Mouse (Mus musculus): Measurements from ENCODE around the gene Gpa33.
A peak's percentile ranks its signal among the peaks of the same experiment; 100 is the strongest.

The Gpa33 gene

DNA sequence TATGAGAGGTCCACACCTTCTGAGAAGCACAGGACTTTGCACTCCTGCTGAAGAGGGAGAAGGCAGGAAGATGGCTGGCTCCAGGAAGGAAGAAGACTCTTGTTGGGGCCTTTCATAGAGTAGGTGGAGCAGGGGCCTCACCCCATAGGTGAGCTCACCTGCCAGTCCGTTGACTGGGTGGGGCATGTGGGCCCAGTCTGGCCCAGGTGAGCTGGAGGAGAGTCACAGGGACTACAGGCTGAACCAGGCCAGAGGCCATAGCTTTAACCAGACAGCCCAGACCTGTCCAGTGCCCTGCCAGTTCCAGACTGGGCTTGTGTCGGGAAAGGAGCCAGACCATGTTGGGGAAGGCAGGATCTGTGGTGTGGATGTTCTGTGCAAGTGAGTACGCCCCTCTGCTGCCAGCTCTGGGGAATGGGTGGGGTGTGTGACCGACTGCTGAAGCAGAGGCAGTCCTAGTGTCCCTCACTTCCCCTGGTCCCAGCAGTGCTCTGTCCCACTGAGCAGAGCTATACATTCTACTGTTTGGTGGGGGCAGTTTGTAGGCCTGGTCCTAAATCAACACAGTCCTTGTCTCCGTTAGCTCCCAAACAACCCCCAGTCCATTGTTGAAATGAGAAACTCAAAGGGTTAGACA, at the start of gene Gpa33:
Gpa33 (plus strand) TSS at position 15 of the 637 bp plus-strand sequence.
- no peak for DNase-seq (ENCODE audit: low read depth, low spot score)

DNA sequence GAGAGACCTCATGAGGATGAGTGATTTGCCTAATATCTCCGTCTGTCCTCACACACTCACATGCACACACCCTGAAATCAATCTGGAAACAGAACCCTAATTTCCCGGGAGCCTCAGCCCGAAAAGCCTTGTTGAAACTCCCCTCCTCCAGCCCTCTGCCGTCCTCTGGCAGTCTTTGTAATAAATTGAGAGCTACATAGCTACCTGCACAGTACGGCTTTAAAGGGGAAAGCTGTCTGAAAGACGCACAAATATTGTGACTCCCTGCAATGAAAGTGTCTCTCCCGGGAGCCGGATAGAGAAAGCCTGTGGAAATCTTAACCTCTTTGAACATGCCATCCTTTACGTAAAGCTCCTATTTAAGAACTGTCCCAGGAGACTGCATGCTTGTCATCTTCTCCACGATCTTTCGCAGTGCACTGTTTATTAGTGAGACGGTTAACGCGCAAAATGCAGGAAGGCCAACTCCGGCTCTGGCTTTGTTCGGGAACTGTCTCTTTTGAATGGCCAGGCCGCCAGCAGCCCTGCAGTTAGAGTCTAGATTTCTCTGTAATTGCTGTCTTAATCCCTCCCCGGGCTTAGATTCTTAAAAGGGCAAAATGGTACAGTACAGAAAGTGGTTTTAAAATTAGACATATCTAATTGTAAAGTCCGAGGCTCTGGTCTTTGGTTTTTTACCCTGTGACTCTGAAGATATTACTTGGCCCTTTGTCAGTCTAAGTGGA, 41.4 kb upstream of the Gpa33 start:
- DNase-seq (ENCODE audit: low read depth, low spot score): no peak

DNA sequence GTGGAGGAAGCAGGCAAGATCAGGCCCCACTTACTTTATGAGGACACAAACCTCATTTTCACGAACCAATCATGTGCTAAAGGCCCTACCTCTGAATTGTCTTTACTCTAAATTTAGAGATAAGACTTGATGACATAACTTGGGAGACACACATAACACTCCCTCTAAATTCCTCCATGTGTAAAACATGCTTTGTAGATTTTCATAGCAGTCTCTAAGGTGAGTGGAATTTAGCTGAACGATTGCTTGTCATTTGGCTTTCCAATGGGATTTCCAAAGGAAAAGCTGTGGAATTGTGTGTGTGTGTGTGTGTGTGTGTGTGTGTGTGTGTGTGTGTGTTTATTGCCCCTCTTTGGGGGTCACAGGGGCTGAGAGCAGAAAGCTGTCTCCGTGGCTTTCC, 40.7 kb upstream of the Gpa33 start:
- DNase-seq (ENCODE audit: low read depth, low spot score): no peak

DNA sequence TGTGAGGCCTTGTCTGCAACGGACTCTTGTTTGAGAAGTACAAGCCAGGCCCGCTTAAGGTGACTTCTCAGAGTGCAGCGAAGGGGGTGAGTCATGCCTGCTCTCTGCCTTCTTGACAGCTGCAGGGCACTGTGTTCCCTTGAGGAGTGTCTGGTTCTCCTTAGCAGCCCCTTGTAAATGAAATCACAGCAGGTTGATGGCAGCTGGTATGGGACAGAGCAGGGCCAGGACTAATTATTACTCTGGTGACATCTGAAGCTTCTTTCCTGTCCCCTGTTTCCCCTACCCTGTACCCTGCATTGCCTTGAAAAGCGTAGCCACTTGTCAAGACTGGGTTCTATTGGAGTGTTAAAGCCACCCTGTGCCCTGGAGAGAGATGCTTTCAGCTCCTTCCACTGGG, 40.3 kb upstream of the Gpa33 start:
- no peak for DNase-seq (ENCODE audit: low read depth, low spot score)

DNA sequence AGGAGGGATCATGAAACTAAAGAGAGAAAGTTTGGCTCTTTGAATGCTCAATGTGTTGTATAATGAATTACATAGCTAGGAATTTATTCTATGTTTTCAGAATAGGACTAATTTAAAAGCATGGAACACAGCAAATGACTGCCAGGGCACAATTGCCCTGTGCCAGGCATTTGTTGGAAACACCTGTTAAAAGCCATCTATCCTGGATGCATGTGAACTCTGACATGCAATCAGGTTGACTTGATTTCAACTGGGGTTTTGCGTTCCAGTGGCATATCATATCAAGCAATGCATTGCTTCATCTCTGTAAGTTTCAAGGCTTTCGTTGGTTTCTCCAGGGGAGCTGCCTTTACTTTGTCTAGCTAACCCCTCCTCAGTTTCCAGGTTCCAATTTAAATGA, 39.7 kb upstream of the Gpa33 start:
- no peak for DNase-seq (ENCODE audit: low read depth, low spot score)

DNA sequence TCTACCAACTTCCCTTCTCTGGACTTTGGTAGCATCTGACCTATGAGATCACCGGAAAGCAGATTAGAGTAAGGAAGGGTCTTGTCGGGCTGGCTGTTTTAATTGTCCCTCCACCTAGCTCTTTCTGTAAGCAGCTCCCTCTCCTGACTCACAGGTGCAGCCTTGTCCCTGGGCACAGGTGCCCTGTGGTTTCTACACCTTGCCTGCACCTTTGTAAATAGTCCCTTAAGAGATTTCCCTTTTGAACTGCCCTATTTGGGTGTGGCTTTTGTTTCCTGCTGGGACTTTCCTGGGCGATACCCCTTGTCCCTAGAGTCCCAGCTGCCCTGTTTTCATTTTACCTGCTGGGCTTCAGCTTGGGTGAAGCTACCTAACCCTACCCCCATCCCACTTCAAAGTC, 35.6 kb upstream of the Gpa33 start:
- DNase-seq (ENCODE audit: low read depth, low spot score): no peak

DNA sequence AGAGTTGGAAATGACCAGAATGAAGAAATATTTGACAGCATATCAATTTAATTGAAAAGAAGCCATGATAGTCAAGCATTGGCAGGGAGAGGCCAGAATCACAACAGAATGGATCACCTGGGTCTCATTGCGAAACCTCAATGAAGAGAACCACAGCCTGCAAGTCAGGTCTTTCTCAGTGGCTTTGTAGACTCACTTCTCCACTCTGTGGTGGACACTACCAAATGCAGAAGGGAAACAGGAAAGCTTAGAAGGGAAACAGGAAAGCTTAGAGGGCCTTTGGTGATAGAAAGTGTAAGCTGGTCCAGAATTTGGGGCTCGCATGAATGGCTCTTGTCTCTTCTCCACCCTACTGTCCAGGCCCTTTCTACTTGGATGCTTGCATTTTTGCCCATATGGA, 31.9 kb upstream of the Gpa33 start:
- DNase-seq (ENCODE audit: low read depth, low spot score): no peak

DNA sequence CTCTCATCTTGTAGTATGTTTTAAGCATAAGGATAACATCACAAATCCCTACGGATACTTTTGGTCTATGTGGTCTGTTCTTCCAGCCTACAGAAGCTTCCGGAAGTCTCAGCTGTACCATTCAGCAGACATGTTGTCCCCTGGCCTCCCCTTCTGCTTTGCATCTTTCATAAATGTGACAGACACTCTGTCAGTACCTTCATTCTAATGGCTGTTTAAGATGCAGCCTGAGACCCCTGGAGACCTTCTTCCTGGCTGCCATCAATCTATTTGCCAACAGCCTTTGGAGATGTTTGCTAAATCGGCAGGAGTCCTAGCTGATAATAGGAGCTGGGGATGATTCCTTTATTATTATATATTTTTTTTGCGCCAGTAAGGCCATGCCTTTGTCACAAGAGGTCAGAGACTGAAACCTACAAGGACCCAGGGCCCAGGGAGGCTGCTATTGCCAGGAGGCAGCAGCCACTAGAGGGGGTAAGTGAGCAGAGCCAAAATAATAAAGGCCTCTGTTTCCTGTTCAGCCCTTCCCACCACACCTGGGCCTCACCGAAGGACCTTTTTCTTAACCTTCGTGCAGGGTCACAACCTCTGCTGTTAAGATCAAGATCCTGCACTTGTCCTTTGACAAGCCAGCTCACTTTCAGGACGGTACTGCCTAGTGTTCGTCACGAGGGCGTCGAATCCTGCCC, 27.0 kb upstream of the Gpa33 start:
- DNase-seq (ENCODE audit: low read depth, low spot score): no peak

DNA sequence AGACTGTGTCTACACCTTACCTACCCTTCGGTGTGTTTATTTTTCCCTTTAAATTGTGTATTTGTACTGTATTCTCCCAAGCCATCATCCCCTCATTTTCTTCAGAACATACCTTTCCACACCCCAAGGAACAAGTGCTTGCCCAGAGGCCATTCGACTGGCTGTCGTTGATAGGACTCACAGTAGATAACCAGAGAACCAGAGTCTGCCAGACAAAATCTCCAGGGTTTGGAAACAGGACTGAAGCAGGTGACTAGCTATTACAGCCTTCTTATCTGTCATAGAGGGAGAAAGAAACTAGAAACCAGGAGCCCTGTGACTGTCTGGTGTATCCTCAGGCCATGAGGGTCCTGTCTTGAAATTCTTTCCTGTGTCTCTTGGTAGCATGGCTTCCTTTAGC, 25.2 kb upstream of the Gpa33 start:
- DNase-seq (ENCODE audit: low read depth, low spot score): no peak

DNA sequence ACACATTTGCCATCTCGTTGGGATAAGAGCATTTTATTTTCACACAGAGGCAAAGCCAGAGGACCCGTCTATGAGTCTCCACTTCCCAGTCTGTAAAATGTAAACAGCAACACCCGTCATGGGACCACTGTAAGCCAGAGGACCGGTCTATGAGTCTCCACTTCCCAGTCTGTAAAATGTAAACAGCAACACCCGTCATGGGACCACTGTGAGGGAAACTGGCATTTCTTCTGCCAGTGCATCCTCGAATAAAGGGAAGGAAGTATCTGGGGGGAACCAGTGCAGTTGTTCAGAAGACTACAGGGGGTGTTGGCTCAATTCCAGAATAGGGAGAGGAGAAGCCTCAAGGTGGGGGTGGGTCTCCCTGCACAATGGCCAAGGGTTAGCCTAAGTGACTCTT, 24.6 kb upstream of the Gpa33 start:
- peak; percentile 12 for DNase-seq (ENCODE audit: low read depth, low spot score)

DNA sequence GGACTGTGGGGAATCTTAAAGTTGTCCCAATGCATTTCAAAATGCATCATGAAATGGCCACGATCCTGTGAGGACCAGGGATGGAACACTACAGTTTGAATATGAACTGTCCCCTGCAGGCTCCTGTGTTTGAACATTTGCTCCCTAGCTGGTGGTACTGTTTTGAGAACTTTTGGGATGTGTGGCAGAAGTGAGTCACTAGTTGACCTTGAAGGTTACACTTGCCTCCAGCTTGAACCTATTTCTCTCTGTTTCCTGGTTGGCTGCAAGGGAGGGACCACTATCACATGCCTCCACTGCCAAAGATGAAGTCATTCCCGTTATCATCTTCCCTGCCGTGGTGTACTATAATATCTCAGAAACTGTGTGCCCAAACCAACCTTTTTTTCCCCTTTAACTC, 15.1 kb upstream of the Gpa33 start:
- DNase-seq (ENCODE audit: low read depth, low spot score): no peak

DNA sequence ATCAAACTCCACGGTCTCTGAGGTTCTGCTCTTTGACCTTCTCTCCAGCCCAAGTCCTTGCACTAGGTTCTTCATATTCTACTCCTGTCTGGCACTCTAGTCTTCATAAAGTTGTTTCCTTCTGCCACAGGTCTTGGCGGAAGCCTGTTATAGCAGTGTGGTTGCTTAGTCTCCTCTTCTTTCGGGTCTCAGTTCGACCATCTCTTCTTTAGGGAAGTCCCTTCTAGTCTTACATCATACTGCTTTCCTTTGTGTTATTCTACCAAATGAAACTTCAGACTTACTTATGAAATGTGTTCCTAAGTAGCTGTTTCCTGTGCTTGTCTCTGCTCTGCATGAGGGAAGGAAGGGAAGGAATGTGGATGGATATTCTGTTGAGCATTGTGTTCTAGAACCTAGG, 14.3 kb upstream of the Gpa33 start:
- no peak for DNase-seq (ENCODE audit: low read depth, low spot score)

DNA sequence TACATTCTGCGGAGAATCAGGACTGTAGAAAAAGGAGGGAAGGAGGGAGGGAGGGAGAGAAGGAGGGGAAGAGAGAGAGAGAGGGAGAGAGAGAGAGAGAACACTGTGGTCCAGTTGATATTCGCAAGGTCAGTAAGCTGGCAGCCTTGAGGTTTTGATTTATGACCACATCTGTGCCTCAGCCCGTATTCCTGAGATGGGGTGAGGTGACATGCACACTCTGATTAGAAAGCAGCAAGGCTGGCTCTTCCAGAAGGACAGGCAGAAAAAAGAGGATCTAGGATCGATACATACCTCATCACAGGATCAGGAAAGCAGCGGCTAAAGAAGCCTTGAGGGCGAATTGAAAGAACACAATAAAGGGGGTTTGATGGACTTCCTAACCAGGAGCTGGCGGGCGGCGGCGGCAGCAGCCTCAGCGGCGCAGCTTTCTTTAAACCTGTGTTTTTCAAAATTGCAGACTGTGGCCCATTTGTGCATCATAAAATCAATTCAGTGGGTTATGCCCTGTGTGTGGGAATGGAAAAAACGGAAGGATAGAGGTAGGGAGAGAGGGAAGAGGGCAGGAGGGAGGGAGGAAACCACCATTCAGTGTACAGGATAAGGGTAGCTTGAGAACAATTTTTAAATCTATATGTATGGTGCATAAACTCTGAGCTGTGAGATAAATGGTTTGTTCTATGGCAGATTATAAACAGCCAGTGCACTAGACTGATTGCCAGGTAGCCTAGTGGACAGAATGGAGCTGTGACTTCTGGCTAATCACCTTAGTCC, 12.0 kb upstream of the Gpa33 start:
- DNase-seq (ENCODE audit: low read depth, low spot score): no peak

DNA sequence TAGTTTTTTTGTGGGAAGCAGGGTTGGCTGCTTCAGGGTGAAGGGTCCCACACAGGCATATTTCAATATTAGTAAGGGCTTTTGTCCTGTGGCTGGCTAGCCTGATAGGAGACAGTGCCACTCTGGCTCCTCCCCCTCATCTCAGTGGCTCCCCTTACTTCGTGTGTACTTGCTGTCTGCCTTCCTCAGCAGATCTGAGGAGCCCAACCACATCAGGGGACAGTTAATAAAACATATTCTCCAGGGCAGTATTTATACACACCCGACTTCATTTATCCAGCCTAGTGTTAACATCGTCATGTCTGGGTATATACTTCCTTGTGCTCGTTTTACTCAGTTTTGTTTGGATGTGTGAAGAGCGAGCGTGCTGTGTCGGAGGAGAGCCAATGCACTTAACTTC, 7.9 kb upstream of the Gpa33 start:
- DNase-seq (ENCODE audit: low read depth, low spot score): no peak

DNA sequence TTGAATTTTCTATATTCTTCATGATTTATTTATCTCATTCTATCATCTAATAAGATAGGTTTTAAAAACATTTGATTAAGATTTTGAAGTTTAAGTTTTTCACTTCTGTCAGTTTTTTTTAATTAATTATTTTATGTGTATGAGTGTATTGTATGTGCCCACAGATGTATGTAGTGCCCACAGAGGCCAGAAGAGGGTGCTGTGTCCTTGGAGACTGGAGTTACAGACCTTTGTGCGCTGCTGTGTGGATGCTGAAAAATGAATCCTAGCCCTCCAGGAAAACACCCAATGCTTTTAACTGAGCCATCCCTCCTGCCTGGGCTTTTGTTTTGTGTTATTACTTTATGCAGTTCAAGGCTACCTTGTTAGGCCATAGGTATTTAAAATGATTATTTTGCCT, 7.0 kb upstream of the Gpa33 start:
- no peak for DNase-seq (ENCODE audit: low read depth, low spot score)

DNA sequence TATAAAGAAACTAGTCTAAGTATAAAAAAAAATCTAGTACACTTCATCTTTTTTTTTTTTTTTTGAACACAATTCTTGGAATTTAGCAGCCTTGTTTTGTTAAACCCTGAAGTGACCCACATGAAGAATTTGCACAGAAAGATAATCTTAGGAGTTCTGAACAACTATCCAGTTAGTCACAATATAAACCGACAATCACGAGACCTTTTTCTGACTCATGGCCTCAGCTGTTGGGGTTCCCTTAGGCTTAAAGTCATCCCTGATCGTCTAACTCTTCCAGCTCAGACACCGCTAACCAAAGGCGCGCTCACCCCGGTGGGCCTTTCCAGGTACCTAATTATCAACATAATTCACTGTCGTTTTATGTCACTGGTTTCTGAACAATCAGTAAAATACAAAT, 6.3 kb upstream of the Gpa33 start:
- DNase-seq (ENCODE audit: low read depth, low spot score): no peak

DNA sequence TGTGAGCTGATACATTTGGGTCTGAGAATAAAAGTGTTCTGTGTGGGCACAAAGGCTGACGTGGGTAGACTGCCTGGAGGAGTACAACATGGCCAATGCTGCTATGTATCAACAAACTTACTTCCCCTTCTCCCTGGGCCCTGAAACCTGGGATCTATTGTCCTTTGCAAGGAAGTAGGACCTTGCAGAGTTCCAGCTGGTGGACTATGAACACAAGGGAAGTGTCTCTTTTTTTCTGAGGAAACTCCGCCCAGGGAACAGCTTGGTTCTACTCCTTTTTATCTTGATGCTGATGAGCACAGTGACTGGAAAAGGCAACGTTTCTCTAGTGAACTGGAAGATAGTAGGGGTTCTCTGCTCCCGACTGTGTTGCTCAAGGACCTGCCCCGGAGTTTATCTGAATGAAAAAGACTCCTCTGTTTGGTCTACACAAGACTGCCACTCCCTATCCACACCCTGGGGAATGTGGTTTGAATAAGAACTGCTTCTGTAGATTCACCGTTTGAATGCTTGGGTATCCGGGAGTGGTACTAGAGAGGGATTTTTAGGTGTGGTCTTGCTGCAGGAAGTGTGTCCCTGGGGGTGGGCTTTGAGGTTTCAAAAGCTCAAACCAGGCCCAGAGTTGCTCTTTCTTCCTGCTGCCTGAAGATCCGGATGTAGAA, 5.0 kb upstream of the Gpa33 start:
- no peak for DNase-seq (ENCODE audit: low read depth, low spot score)

DNA sequence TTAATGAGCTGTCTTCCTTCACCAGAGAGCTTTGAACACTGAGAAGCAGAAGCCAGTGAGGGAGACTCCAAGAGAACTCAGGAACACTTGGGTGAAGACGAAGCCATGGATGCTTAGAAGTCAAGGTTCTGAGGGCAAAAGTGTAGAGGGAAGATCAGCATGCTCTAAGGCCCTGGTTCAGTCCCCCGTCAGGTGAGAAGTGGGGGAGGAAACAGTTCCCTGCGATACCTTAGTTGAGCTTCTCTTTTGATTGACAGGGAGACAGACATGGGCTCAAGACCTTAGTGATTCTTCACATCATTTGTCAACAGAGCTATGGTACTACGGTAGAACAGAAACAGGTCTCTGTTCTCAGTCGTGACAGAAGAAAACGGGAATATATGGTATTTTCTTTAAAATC, 3.7 kb upstream of the Gpa33 start:
- no peak for DNase-seq (ENCODE audit: low read depth, low spot score)

DNA sequence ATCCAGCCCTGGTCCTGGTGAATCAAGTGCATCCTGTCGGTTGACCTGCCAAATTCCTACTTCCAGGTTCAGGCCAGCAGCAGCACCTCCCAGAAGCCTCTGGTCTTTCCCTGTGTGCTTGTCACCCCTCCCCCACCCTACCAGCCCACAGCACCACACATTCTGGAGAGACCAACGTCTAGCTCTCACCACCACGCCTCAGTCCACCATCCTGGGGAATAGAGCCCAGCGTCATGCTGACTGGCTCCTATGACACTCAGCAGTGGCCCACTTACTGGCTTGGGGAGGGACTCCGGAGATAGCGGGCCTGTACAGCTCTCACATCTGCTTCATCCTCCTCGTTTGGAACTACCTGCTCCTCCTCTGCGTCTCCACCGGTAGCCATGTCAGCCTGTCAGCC, 3.2 kb upstream of the Gpa33 start:
- no peak for DNase-seq (ENCODE audit: low read depth, low spot score)

DNA sequence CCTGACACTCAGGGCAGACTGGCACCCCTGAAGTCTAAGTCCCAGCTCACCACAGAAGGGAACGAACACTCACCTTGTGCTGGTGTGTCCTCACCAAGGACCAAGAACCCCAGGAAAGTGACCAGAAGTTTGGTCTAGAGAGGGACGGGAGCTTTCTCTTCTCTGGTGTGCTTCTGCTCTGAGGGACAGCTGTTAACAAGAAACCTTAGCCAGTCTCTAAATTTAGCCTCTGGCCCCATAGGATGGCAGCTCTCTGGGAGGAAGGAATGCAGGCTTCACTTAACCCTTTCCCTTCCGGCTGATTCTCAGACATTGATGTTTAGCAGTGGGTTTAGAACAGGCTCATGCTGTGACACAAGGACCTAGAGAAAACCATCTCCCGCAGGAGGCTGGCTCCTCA, 2.3 kb upstream of the Gpa33 start, which contains the start of gene Dusp27:
Dusp27 (minus strand) TSS at position 204 of the 400 bp plus-strand sequence.
- DNase-seq (ENCODE audit: low read depth, low spot score): no peak

DNA sequence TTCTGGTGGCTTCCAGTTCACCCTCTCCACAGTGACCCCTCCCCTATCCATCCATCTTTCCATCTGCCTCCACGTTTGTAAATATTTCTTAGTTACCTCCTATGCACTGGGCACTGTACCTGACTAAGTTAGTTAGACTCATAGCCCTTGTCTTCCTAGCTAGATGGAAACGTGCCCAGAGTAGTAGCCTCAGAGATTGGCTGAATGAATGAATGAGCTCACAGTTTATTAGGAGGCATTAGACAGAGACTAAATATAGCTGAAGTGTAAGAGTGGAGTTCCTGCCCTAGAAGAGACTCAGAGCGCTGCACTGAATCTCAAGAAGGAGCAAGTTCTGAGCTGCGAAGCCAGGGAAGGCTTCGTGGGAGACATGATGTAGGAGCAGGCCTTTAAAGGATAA, 1.5 kb upstream of the Gpa33 start:
- DNase-seq (ENCODE audit: low read depth, low spot score): no peak

DNA sequence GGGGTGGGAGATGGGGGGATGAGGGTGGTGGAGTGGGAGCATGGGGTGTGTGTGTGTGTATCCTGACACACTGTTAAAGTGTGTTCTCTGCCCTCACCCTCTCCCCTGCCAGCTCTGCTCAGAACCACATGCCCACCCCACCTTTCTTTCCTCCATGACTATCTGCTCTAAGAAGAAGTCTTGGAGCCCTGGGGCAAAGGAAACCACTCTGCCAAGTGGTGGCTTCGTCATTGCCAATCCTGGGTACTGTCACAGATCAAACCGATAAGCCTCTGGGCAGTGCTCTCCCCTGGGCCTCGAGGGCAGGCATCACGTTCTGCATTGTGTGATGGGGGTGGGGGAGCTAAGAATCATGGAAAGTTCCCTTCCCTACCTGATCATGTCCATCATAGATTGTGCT, 2.3 kb downstream of the Gpa33 start:
- no peak for DNase-seq (ENCODE audit: low read depth, low spot score)

Data from telencephalon, adult 2 months (tissue).